Mouse (Mus musculus) MEL (cell line): ENCODE results near the gene Copg2. TPM values are rescaled to one million over a fixed set of nuclear protein-coding genes. Genes with fewer than 3 reads are reported as not detected.

Experiments
- DNase-seq: peaks from one replicate; pipeline ENCODE4 v3.0.0; 2011; ENCODE audit warnings: low read depth, low spot score
- H3K27ac ChIP-seq: 2 replicates; pipeline ENCODE4 v1.5.1; 2012; ENCODE audit warnings: low read depth, mild to moderate bottlenecking, control low read depth, low read length, moderate library complexity; ENCODE audit not compliant: control insufficient read depth
- H3K27me3 ChIP-seq, 2 experiments: fragments of 150-350 bp in 1 of 2; sonication (generic) in 1 of 2; 2 replicates each; pipeline ENCODE4 v1.6.1; 2012; ENCODE audit warnings: low read length in 2 of 2, mild to moderate bottlenecking in 2 of 2, improper control_type of control experiment in 1 of 2, moderate library complexity in 1 of 2; ENCODE audit not compliant: insufficient read depth in 2 of 2, control insufficient read depth in 1 of 2
- H3K36me3 ChIP-seq, 2 experiments: 2 replicates each; pipeline ENCODE4 v1.6.1; 2012 to 2014; ENCODE audit warnings: low read length in 2 of 2, improper control_type of control experiment in 1 of 2, inconsistent platforms in 1 of 2, mild to moderate bottlenecking in 1 of 2; ENCODE audit not compliant: insufficient read depth in 2 of 2, control insufficient read depth in 1 of 2
- H3K4me1 ChIP-seq, 2 experiments: fragments of 150-350 bp in 1 of 2; sonication (generic) in 1 of 2; 2 replicates each; pipeline ENCODE4 v1.6.1; 2012; ENCODE audit warnings: low read length in 2 of 2, improper control_type of control experiment in 1 of 2, mild to moderate bottlenecking in 1 of 2; ENCODE audit not compliant: insufficient read depth in 2 of 2, control insufficient read depth in 1 of 2
- H3K4me3 ChIP-seq, 2 experiments: fragments of 150-350 bp in 1 of 2; sonication (generic) in 1 of 2; 2 replicates each; pipeline ENCODE4 v1.5.1; 2012; ENCODE audit warnings: low read depth in 2 of 2, low read length in 2 of 2, mild to moderate bottlenecking in 2 of 2, moderate library complexity in 2 of 2, control low read depth in 1 of 2, improper control_type of control experiment in 1 of 2; ENCODE audit not compliant: control insufficient read depth in 1 of 2, insufficient read depth in 1 of 2
- H3K79me2 ChIP-seq: 2 replicates; pipeline ENCODE4 v1.6.1; 2012; ENCODE audit warnings: mild to moderate bottlenecking, low read length, moderate library complexity; ENCODE audit not compliant: control insufficient read depth, poor library complexity, insufficient read depth
- H3K9ac ChIP-seq: 2 replicates; pipeline ENCODE4 v1.6.1; 2012; ENCODE audit warnings: low read depth, mild to moderate bottlenecking, control low read depth, low read length, moderate library complexity; ENCODE audit not compliant: control insufficient read depth, poor library complexity, severe bottlenecking
- H3K9me3 ChIP-seq: fragments of 150-350 bp; sonication (generic); replicated peaks from 2 replicates; pipeline ENCODE4 v1.6.1; 2012; ENCODE audit warnings: mild to moderate bottlenecking, low read length, improper control_type of control experiment, moderate library complexity; ENCODE audit not compliant: insufficient read depth
- BHLHE40 ChIP-seq: IDR thresholded peaks from 2 replicates; pipeline ENCODE4 v1.6.1; 2012; ENCODE audit warnings: low read depth, mild to moderate bottlenecking, inconsistent platforms, low read length, improper control_type of control experiment, borderline replicate concordance
- CHD1 ChIP-seq: IDR thresholded peaks from 2 replicates; pipeline ENCODE4 v1.6.1; 2012; ENCODE audit warnings: low read depth, mild to moderate bottlenecking, inconsistent platforms, low read length, improper control_type of control experiment
- CTCF ChIP-seq, 3 experiments: IDR thresholded peaks in 2 of 3; conservative IDR thresholded peaks in 1 of 3; 2 replicates each; pipeline ENCODE4 v1.5.1; 2011 to 2012; ENCODE audit warnings: low read length in 3 of 3, low read depth in 2 of 3, mild to moderate bottlenecking in 2 of 3, improper control_type of control experiment in 1 of 3, inconsistent platforms in 1 of 3, mixed read lengths in 1 of 3, moderate library complexity in 1 of 3; ENCODE audit not compliant: control insufficient read depth in 1 of 3, insufficient read depth in 1 of 3, poor library complexity in 1 of 3, severe bottlenecking in 1 of 3
- E2F4 ChIP-seq: IDR thresholded peaks from 2 replicates; pipeline ENCODE4 v1.6.1; 2011; ENCODE audit warnings: low read depth, low read length, improper control_type of control experiment, borderline replicate concordance
- EP300 ChIP-seq, 2 experiments: IDR thresholded peaks; 2 replicates each; pipeline ENCODE4 v1.6.1; 2011; ENCODE audit warnings: improper control_type of control experiment in 2 of 2, low read length in 2 of 2, low read depth in 1 of 2, mild to moderate bottlenecking in 1 of 2
- ETS1 ChIP-seq: IDR thresholded peaks from 2 replicates; pipeline ENCODE4 v1.6.1; 2012; ENCODE audit warnings: low read depth, mild to moderate bottlenecking, inconsistent platforms, low read length, improper control_type of control experiment, moderate library complexity
- GABPA ChIP-seq: IDR thresholded peaks from 2 replicates; pipeline ENCODE4 v1.6.1; 2012; ENCODE audit warnings: low read depth, mild to moderate bottlenecking, inconsistent platforms, low read length, improper control_type of control experiment, moderate library complexity
- GATA1 ChIP-seq: IDR thresholded peaks from 2 replicates; pipeline ENCODE4 v1.6.1; 2011; ENCODE audit warnings: low read depth, low read length, improper control_type of control experiment
- HCFC1 ChIP-seq: IDR thresholded peaks from 2 replicates; pipeline ENCODE4 v1.6.1; 2012; ENCODE audit warnings: low read depth, mild to moderate bottlenecking, inconsistent platforms, low read length, improper control_type of control experiment, moderate library complexity
- JUND ChIP-seq: IDR thresholded peaks from 2 replicates; pipeline ENCODE4 v1.6.1; 2011; ENCODE audit warnings: low read depth, mild to moderate bottlenecking, improper control_type of control experiment, low read length
- KAT2A ChIP-seq: conservative IDR thresholded peaks from 2 replicates; pipeline ENCODE4 v1.6.1; 2012; ENCODE audit warnings: low read depth, low read length, improper control_type of control experiment, inconsistent platforms
- MAZ ChIP-seq: IDR thresholded peaks from 2 replicates; pipeline ENCODE4 v1.6.1; 2012; ENCODE audit warnings: low read depth, mild to moderate bottlenecking, inconsistent platforms, low read length, improper control_type of control experiment
- MEF2A ChIP-seq: IDR thresholded peaks from 2 replicates; pipeline ENCODE4 v1.6.1; 2014; ENCODE audit warnings: low read depth, mild to moderate bottlenecking, inconsistent platforms, low read length, improper control_type of control experiment; ENCODE audit not compliant: poor library complexity, insufficient replicate concordance, severe bottlenecking; ENCODE audit errors: extremely low read depth
- MYB ChIP-seq: IDR thresholded peaks from 2 replicates; pipeline ENCODE4 v1.6.1; 2011; ENCODE audit warnings: mild to moderate bottlenecking, low read depth, low read length, improper control_type of control experiment
- MYC ChIP-seq: IDR thresholded peaks from 2 replicates; pipeline ENCODE4 v1.6.1; 2011; ENCODE audit warnings: low read depth, mild to moderate bottlenecking, low read length, improper control_type of control experiment, moderate library complexity
- NELFE ChIP-seq: IDR thresholded peaks from 2 replicates; pipeline ENCODE4 v1.6.1; 2011; ENCODE audit warnings: low read depth, low read length, improper control_type of control experiment
- NRF1 ChIP-seq: IDR thresholded peaks from 2 replicates; pipeline ENCODE4 v1.6.1; 2014; ENCODE audit warnings: low read depth, mild to moderate bottlenecking, inconsistent platforms, low read length, improper control_type of control experiment, moderate library complexity; ENCODE audit not compliant: poor library complexity, insufficient read depth, severe bottlenecking
- POLR2AphosphoS2 ChIP-seq: IDR thresholded peaks from 2 replicates; pipeline ENCODE4 v1.6.1; 2011; ENCODE audit warnings: low read length, improper control_type of control experiment
- POLR2AphosphoS5 ChIP-seq: IDR thresholded peaks from 2 replicates; pipeline ENCODE4 v1.6.1; 2012; ENCODE audit warnings: low read depth, borderline replicate concordance, mild to moderate bottlenecking, inconsistent platforms, low read length, moderate library complexity, mixed read lengths
- RAD21 ChIP-seq: IDR thresholded peaks from 2 replicates; pipeline ENCODE4 v1.6.1; 2011; ENCODE audit warnings: mild to moderate bottlenecking, low read depth, low read length, improper control_type of control experiment
- SMC3 ChIP-seq: IDR thresholded peaks from 2 replicates; pipeline ENCODE4 v1.6.1; 2011; ENCODE audit warnings: low read depth, low read length, improper control_type of control experiment
- TBP ChIP-seq: IDR thresholded peaks from 2 replicates; pipeline ENCODE4 v1.8.0; 2011; ENCODE audit warnings: low read depth, low read length, improper control_type of control experiment
- UBTF ChIP-seq: IDR thresholded peaks from 2 replicates; pipeline ENCODE4 v1.6.1; 2012; ENCODE audit warnings: low read depth, mild to moderate bottlenecking, inconsistent platforms, low read length, improper control_type of control experiment, moderate library complexity, borderline replicate concordance; ENCODE audit not compliant: insufficient read depth
- USF1 ChIP-seq: IDR thresholded peaks from 2 replicates; pipeline ENCODE4 v1.6.1; 2014; ENCODE audit warnings: low read depth, mild to moderate bottlenecking, inconsistent platforms, low read length, improper control_type of control experiment, moderate library complexity
- USF2 ChIP-seq, 2 experiments: IDR thresholded peaks; 2 replicates each; pipeline ENCODE4 v1.6.1; 2011 to 2012; ENCODE audit warnings: improper control_type of control experiment in 2 of 2, low read length in 2 of 2, borderline replicate concordance in 1 of 2, inconsistent platforms in 1 of 2, low read depth in 1 of 2, mild to moderate bottlenecking in 1 of 2; ENCODE audit not compliant: insufficient read depth in 1 of 2
- ZC3H11A ChIP-seq: IDR thresholded peaks from 2 replicates; pipeline ENCODE4 v1.6.1; 2012; ENCODE audit warnings: low read depth, mild to moderate bottlenecking, inconsistent platforms, low read length, improper control_type of control experiment
- ZKSCAN1 ChIP-seq: IDR thresholded peaks from 2 replicates; pipeline ENCODE4 v1.6.1; 2012; ENCODE audit warnings: low read depth, mild to moderate bottlenecking, inconsistent platforms, low read length, improper control_type of control experiment, moderate library complexity
- ZNF384 ChIP-seq: IDR thresholded peaks from 2 replicates; pipeline ENCODE4 v1.6.1; 2012; ENCODE audit warnings: low read depth, mild to moderate bottlenecking, inconsistent platforms, low read length, improper control_type of control experiment
- polyA plus RNA-seq, 2 experiments: library from polyadenylated mRNA; stranded (reverse) in 1 of 2; unstranded in 1 of 2; fragments of >175 nt in 1 of 2; fragments of >200 nt in 1 of 2; gene quantifications; 2 replicates each; pipeline versions ENCODE4 v1.2.1 to v1.2.4; 2012; ENCODE audit warnings: low replicate concordance in 2 of 2, low read depth in 1 of 2; ENCODE audit not compliant: insufficient read length in 2 of 2, insufficient read depth in 1 of 2, missing spikeins in 1 of 2
- total RNA-seq: library from RNA; depleted of rRNA; stranded (reverse); fragments of 300-350 nt; gene quantifications from 2 replicates; pipeline ENCODE4 v1.2.3, GENCODE M21; 2012

The Copg2 gene
- total and polyA plus RNA-seq, 3 experiments: 14.8 to 20.3 TPM; not detected in 1

DNA sequence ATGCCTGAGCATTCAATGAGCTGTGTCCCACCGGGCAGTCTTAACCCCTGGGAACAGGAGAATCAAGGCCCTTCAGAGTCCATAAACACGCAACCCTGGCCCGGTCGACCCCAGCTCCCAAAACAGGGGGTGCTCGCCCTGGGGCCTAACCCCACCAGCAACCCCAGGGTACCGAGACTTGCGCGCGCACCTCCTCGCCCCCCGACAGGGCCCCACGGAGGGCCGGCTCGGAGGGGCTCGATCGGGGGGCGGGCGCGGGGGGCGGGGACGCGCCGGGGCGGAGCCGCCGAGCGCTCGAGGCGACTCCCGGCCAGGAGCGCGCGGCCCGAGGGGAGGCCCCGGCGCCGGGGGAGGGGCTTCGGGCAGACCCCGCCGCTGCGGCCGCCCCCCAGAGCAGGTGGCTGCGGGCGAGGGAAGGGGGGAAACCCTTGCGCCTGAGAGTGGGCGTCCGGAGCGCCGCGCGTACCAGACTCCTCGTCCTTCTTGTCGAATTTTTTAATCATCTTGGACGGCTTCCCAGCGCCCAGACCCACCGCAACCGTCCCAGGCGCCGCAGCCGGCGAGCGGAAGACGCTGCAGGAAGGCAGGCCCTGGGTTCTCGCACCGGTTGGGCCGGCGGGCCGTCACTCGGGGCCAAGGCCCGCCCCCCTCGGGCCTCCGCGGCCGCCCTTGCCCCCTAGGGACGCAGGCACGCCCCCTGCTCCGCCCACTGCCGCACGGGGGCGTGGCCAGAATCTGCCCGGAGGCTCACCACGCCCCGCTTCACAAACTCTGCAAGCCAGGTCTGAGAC lies at the start of gene Copg2 (continued):
- TF ChIP-seq RAD21: no peak
- TF ChIP-seq E2F4: no peak
- TF ChIP-seq BHLHE40: no peak
- TF ChIP-seq NRF1: peak; percentile 63

DNA sequence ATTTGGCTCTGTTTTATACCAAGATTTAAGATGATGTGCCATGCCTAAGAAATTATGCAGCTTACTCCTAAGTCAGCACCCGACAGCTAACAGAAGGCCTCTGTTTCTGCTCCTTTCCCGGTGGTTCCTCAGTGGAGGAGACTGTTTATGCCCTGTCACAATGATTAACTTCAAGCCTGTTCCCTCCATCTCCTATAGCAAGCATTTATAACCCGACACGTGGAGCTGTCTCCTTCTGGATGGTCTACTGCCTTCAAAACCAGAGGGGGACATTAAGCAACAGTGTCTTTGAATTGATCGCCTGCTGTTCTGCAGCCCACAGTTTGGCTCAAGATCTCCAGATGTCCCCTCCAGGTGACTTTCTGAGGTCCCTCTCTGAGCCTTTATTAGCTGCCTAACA lies 42.7 kb upstream of the Copg2 start:
- no peaks in the 10 kb centered on the region for H3K4me1 ChIP-seq

GRCm38 (mm10) chr6:30922821-30923220 lies 26.2 kb upstream of the Copg2 start:
- no peaks in the 10 kb centered on the region for H3K9me3 ChIP-seq
- no peak overlapping the region for H3K4me3 ChIP-seq
- TF ChIP-seq NELFE: no peak
- no peak for TF ChIP-seq ZKSCAN1
- no peak for TF ChIP-seq MAZ
- no peak for TF ChIP-seq USF2 (IDR thresholded peaks at IDR 0.05; ENCODE audit: borderline replicate concordance in 1 of 2, insufficient read depth in 1 of 2, low read depth in 1 of 2, low read length in 2 of 2)
- no peak for TF ChIP-seq GABPA
- no peak for TF ChIP-seq CHD1
- no peak for TF ChIP-seq HCFC1
- TF ChIP-seq TBP: no peak
- TF ChIP-seq ZC3H11A: peak; percentile 67
- no peak for TF ChIP-seq POLR2AphosphoS2
- TF ChIP-seq CTCF (IDR thresholded peaks at IDR 0.05 in 2 of 3, conservative IDR thresholded peaks at IDR 0.05 in 1 of 3; ENCODE audit: control insufficient read depth in 1 of 3, insufficient read depth in 1 of 3, low read depth in 2 of 3, low read length in 3 of 3, poor library complexity in 1 of 3, severe bottlenecking in 1 of 3): peak in 2 of 3 experiments; percentile 16 to 58; a peak in 3 of 6 replicates
- no peak for TF ChIP-seq EP300 (IDR thresholded peaks at IDR 0.05; ENCODE audit: low read depth in 1 of 2, low read length in 2 of 2)
- TF ChIP-seq RAD21: peak; percentile 67
- no peak for TF ChIP-seq UBTF
- TF ChIP-seq ETS1: no peak
- peak; percentile 78 for TF ChIP-seq SMC3
- H3K9ac ChIP-seq: no peak overlapping the region
- H3K4me1 ChIP-seq: no peaks in the 10 kb centered on the region
- H3K27me3 ChIP-seq: peaks cover 0 to 1% of the 10 kb centered on the region in 2 experiments; a peak in 2 of 4 replicates
- H3K79me2 ChIP-seq: no peaks in the 10 kb centered on the region
- peak; percentile 18 for DNase-seq
- H3K36me3 ChIP-seq: no peaks in the 10 kb centered on the region
- no peak overlapping the region for H3K27ac ChIP-seq

More for the DNA sequence above, 42.7 kb upstream of the Copg2 start:
- H3K9ac ChIP-seq: no peak overlapping the region
- no peaks in the 10 kb centered on the region for H3K36me3 ChIP-seq
- H3K27ac ChIP-seq: no peak overlapping the region
- H3K4me3 ChIP-seq: no peak overlapping the region
- no peaks in the 10 kb centered on the region for H3K9me3 ChIP-seq
- no peak for DNase-seq
- TF ChIP-seq POLR2AphosphoS2 (no peak), USF2 (IDR thresholded peaks at IDR 0.05; ENCODE audit: borderline replicate concordance in 1 of 2, insufficient read depth in 1 of 2, low read depth in 1 of 2, low read length in 2 of 2) (no peak), NRF1 (no peak), EP300 (IDR thresholded peaks at IDR 0.05; ENCODE audit: low read depth in 1 of 2, low read length in 2 of 2) (no peak), MYB (no peak), ZNF384 (no peak), GATA1 (no peak), CTCF (IDR thresholded peaks at IDR 0.05 in 2 of 3, conservative IDR thresholded peaks at IDR 0.05 in 1 of 3; ENCODE audit: control insufficient read depth in 1 of 3, insufficient read depth in 1 of 3, low read depth in 2 of 3, low read length in 3 of 3, poor library complexity in 1 of 3, severe bottlenecking in 1 of 3) (no peak), KAT2A (no peak), MEF2A (no peak), UBTF (no peak), BHLHE40 (no peak), RAD21 (no peak), JUND (no peak), ZKSCAN1 (no peak), E2F4 (no peak), POLR2AphosphoS5 (no peak), USF1 (no peak), MYC (no peak), HCFC1 (no peak)
- H3K27me3 ChIP-seq: peaks cover 1 to 2% of the 10 kb centered on the region in 2 experiments
- no peaks in the 10 kb centered on the region for H3K79me2 ChIP-seq
